Mouse (Mus musculus) hindbrain, embryonic 13.5 days (tissue): ENCODE results near the gene Dlgap3. TPM values are rescaled to one million over a fixed set of nuclear protein-coding genes. Genes with fewer than 3 reads are reported as not detected.
A peak's percentile ranks its signal among the peaks of the same experiment; 100 is the strongest.

Source experiments
- ATAC-seq: fragments of 200-750 bp; cut with Nextera tagmentation; 2 replicates; pipeline ENCODE4 v1.8.0; 2017; ENCODE audit warnings: moderate TSS enrichment; ENCODE audit not compliant: low FRiP score
- H3K27ac ChIP-seq: fragments of 300-500 bp; sonication (generic); 2 replicates; pipeline ENCODE4 v1.5.1; 2015; ENCODE audit warnings: inconsistent platforms, mild to moderate bottlenecking, moderate library complexity
- H3K27me3 ChIP-seq: fragments of 300-500 bp; sonication (generic); 2 replicates; pipeline ENCODE4 v1.6.1; 2015; ENCODE audit warnings: mild to moderate bottlenecking, inconsistent platforms
- H3K36me3 ChIP-seq: fragments of 300-500 bp; sonication (generic); 2 replicates; pipeline ENCODE4 v1.6.1; 2015; ENCODE audit warnings: mild to moderate bottlenecking, inconsistent platforms
- H3K4me1 ChIP-seq: fragments of 300-500 bp; sonication (generic); replicated peaks from 2 replicates; pipeline ENCODE4 v1.6.1; 2015; ENCODE audit warnings: inconsistent platforms
- H3K4me2 ChIP-seq: fragments of 300-500 bp; sonication (generic); 2 replicates; pipeline ENCODE4 v1.6.1; 2015; ENCODE audit warnings: inconsistent platforms, mild to moderate bottlenecking, moderate library complexity
- H3K4me3 ChIP-seq: fragments of 300-500 bp; sonication (generic); 2 replicates; pipeline ENCODE4 v1.5.1; 2015; ENCODE audit warnings: mild to moderate bottlenecking, inconsistent platforms
- H3K9ac ChIP-seq: fragments of 300-500 bp; sonication (generic); 2 replicates; pipeline ENCODE4 v1.6.1; 2015; ENCODE audit warnings: mild to moderate bottlenecking, inconsistent platforms
- H3K9me3 ChIP-seq: fragments of 300-500 bp; sonication (generic); 2 replicates; pipeline ENCODE4 v1.6.1; 2016; ENCODE audit warnings: inconsistent platforms
- WGBS: fragments of 180-500 bp; shearing (Covaris S2); methylation state at CpG from one replicate; pipeline ENCODE4 v1.1.7; 2015; 5-methylcytosine and 5-hydroxymethylcytosine counted together
- polyA plus RNA-seq: library from polyadenylated mRNA; unstranded; fragments of >200 nt; fragmentation: Nextera tagmentation; extraction: Ambion mirVana; gene quantifications from 2 replicates; pipeline ENCODE4 v1.2.1, GENCODE M21; 2015

Dlgap3 gene
- polyA plus RNA-seq, 1 experiment from 2014 or later = 13.4 TPM

GRCm38 (mm10) chr4:127178671-127179070, 9.7 kb downstream of the Dlgap3 start:
- peak overlapping the region; percentile 40 for H3K9ac ChIP-seq
- peaks cover 38% of the 10 kb centered on the region for H3K4me1 ChIP-seq
- no peaks in the 10 kb centered on the region for H3K9me3 ChIP-seq

GRCm38 (mm10) chr4:127179469-127180449, 10.8 kb downstream of the Dlgap3 start:
- no peak overlapping the region for H3K4me3 ChIP-seq
- peak overlapping the region; percentile 40 for H3K4me2 ChIP-seq
- peak; percentile 33; the same call in 1 of the 2 replicates for ATAC-seq
- H3K27ac ChIP-seq = peak overlapping the region; percentile 40; the same call in 1 of the 2 replicates
- H3K4me1 ChIP-seq = peaks cover 27% of the 10 kb centered on the region
- H3K9ac ChIP-seq = peak overlapping the region; percentile 11; the same call in 1 of the 2 replicates
- H3K9me3 ChIP-seq = no peaks in the 10 kb centered on the region
- 12% methylated on average over 19 of the region's 19 CpGs for WGBS
- H3K27me3 ChIP-seq = 0 out of 2 replicates have a peak, but pooled peaks cover 3% of the 10 kb centered on the region
- H3K36me3 ChIP-seq = no peaks in the 10 kb centered on the region

More at GRCm38 (mm10) chr4:127178671-127179070, 9.7 kb downstream of the Dlgap3 start:
- Histone ChIP-seq H3K27ac (0 out of 2 replicates have a peak overlapping the region, but pooled peaks have one; percentile 23), H3K4me2 (no peak overlapping the region), H3K4me3 (no peak overlapping the region), H3K27me3 (0 out of 2 replicates have a peak, but pooled peaks cover 3% of the 10 kb centered on the region), H3K36me3 (no peaks in the 10 kb centered on the region)
- 53% methylated on average over 9 of the region's 9 CpGs for WGBS
- no peak for ATAC-seq

- Histone ChIP-seq H3K4me2 (no peak overlapping the region), H3K27me3 (0 out of 2 replicates have a peak, but pooled peaks cover 3% of the 10 kb centered on the region), H3K9me3 (no peaks in the 10 kb centered on the region), H3K27ac (peak overlapping the region; percentile 40; the same call in 1 of the 2 replicates), H3K4me3 (no peak overlapping the region), H3K36me3 (no peaks in the 10 kb centered on the region), H3K9ac (no peak overlapping the region), H3K4me1 (peaks cover 24% of the 10 kb centered on the region)
- ATAC-seq = no peak
- 74% methylated on average over 3 of the region's 3 CpGs for WGBS
These were observed 11.4 kb downstream of the Dlgap3 start for GRCm38 (mm10) chr4:127180450-127180840.

GRCm38 (mm10) chr4:127181010-127181409, 12.0 kb downstream of the Dlgap3 start:
- Histone ChIP-seq H3K36me3 (no peaks in the 10 kb centered on the region), H3K4me1 (peaks cover 24% of the 10 kb centered on the region), H3K27me3 (0 out of 2 replicates have a peak, but pooled peaks cover 3% of the 10 kb centered on the region), H3K4me3 (no peak overlapping the region), H3K4me2 (no peak overlapping the region), H3K9ac (no peak overlapping the region), H3K9me3 (no peaks in the 10 kb centered on the region), H3K27ac (no peak overlapping the region)
- ATAC-seq = no peak
- 93% methylated on average over 9 of the region's 9 CpGs for WGBS

- peaks cover 40% of the 10 kb centered on the region for H3K4me1 ChIP-seq
- H3K4me2 ChIP-seq = no peak overlapping the region
- no peak overlapping the region for H3K4me3 ChIP-seq
- 85% methylated on average over 5 of the region's 5 CpGs for WGBS
- 0 out of 2 replicates have a peak, but pooled peaks cover 3% of the 10 kb centered on the region for H3K27me3 ChIP-seq
- no peak overlapping the region for H3K9ac ChIP-seq
- H3K27ac ChIP-seq = no peak overlapping the region
- no peaks in the 10 kb centered on the region for H3K36me3 ChIP-seq
- H3K9me3 ChIP-seq = no peaks in the 10 kb centered on the region
- ATAC-seq = no peak
These were observed 14.9 kb downstream of the Dlgap3 start for GRCm38 (mm10) chr4:127183867-127184266.

- H3K27ac ChIP-seq = no peak overlapping the region
- ATAC-seq = no peak
These were observed 21.9 kb downstream of the Dlgap3 start for GRCm38 (mm10) chr4:127190921-127191320.

GRCm38 (mm10) chr4:127192704-127193103, 23.7 kb downstream of the Dlgap3 start:
- Histone ChIP-seq H3K36me3 (peaks cover 14% of the 10 kb centered on the region), H3K9ac (no peak overlapping the region), H3K9me3 (no peaks in the 10 kb centered on the region), H3K27me3 (0 out of 2 replicates have a peak, but pooled peaks cover 3% of the 10 kb centered on the region), H3K4me1 (peaks cover 48% of the 10 kb centered on the region), H3K4me2 (no peak overlapping the region), H3K4me3 (no peak overlapping the region), H3K27ac (peak overlapping the region; percentile 56; the same call in 1 of the 2 replicates)
- ATAC-seq = no peak
- WGBS = 69% methylated on average over 8 of the region's 8 CpGs

More at GRCm38 (mm10) chr4:127190921-127191320, 21.9 kb downstream of the Dlgap3 start:
- Histone ChIP-seq H3K4me1 (peaks cover 64% of the 10 kb centered on the region), H3K4me2 (no peak overlapping the region), H3K9me3 (no peaks in the 10 kb centered on the region), H3K4me3 (no peak overlapping the region), H3K9ac (no peak overlapping the region), H3K27me3 (0 out of 2 replicates have a peak, but pooled peaks cover 3% of the 10 kb centered on the region), H3K36me3 (peaks cover 14% of the 10 kb centered on the region)
- WGBS = 93% methylated on average over 6 of the region's 6 CpGs

GRCm38 (mm10) chr4:127193378-127194155, 24.6 kb downstream of the Dlgap3 start:
- peaks cover 45% of the 10 kb centered on the region for H3K4me1 ChIP-seq
- no peak overlapping the region for H3K4me3 ChIP-seq
- peaks cover 14% of the 10 kb centered on the region for H3K36me3 ChIP-seq
- no peak overlapping the region for H3K4me2 ChIP-seq
- 59% methylated on average over 14 of the region's 14 CpGs for WGBS
- H3K9me3 ChIP-seq = no peaks in the 10 kb centered on the region
- H3K27me3 ChIP-seq = 0 out of 2 replicates have a peak, but pooled peaks cover 3% of the 10 kb centered on the region
- H3K9ac ChIP-seq = no peak overlapping the region
- H3K27ac ChIP-seq = peak overlapping the region; percentile 56
- peak; percentile 26; the same call in 1 of the 2 replicates for ATAC-seq

- Histone ChIP-seq H3K4me1 (peaks cover 36% of the 10 kb centered on the region), H3K4me2 (no peak overlapping the region), H3K27me3 (0 out of 2 replicates have a peak, but pooled peaks cover 3% of the 10 kb centered on the region), H3K36me3 (peaks cover 14% of the 10 kb centered on the region), H3K9ac (no peak overlapping the region), H3K27ac (0 out of 2 replicates have a peak overlapping the region, but pooled peaks have one; percentile 26), H3K4me3 (no peak overlapping the region), H3K9me3 (no peaks in the 10 kb centered on the region)
- 71% methylated on average over 25 of the region's 25 CpGs for WGBS
- ATAC-seq = peak; percentile 27; the same call in 1 of the 2 replicates
These were observed 25.7 kb downstream of the Dlgap3 start for GRCm38 (mm10) chr4:127194477-127195269.

GRCm38 (mm10) chr4:127198609-127199008, 29.6 kb downstream of the Dlgap3 start:
- no peak overlapping the region for H3K4me2 ChIP-seq
- no peak for ATAC-seq
- 27% methylated on average over 6 of the region's 6 CpGs for WGBS
- no peaks in the 10 kb centered on the region for H3K9me3 ChIP-seq
- peaks cover 14% of the 10 kb centered on the region for H3K4me1 ChIP-seq
- H3K9ac ChIP-seq = no peak overlapping the region
- peaks cover 20% of the 10 kb centered on the region for H3K36me3 ChIP-seq
- H3K4me3 ChIP-seq = no peak overlapping the region
- 0 out of 2 replicates have a peak, but pooled peaks cover 3% of the 10 kb centered on the region for H3K27me3 ChIP-seq
- no peak overlapping the region for H3K27ac ChIP-seq

GRCm38 (mm10) chr4:127199406-127199805, 30.4 kb downstream of the Dlgap3 start:
- Histone ChIP-seq H3K27ac (no peak overlapping the region), H3K27me3 (0 out of 2 replicates have a peak, but pooled peaks cover 3% of the 10 kb centered on the region), H3K36me3 (peaks cover 22% of the 10 kb centered on the region), H3K9me3 (no peaks in the 10 kb centered on the region), H3K4me3 (no peak overlapping the region), H3K4me1 (peaks cover 6% of the 10 kb centered on the region), H3K9ac (no peak overlapping the region), H3K4me2 (no peak overlapping the region)
- ATAC-seq = no peak
- WGBS = 56% methylated on average over 12 of the region's 12 CpGs
